Mouse (Mus musculus): Measurements from ENCODE around the gene Gdf3. TPM values are rescaled to one million over a fixed set of nuclear protein-coding genes. Genes with fewer than 3 reads are reported as not detected.

Gene Gdf3
- polyA plus RNA-seq, 1 experiment from 2014 or later = 0.06 TPM

DNA sequence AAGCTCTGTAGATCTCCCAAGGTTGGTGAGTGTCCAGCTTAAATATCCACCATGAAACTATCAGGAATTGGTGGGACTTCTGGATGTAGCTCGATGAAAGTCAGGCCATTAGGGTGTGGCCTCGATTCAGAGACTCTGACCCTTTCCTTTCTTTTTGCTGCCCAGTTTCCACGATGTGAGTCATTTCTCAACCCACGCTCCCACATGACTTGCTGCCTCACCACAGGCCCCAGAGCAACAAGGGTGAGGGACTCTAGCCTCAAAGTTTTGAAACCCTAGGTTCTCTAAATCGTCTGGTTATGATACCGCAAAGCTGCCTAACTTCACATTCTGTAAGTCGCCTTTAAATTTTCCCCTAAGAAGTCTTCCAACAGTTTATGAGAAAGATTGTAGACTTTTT lies 25.4 kb upstream of the Gdf3 start:
- Histone ChIP-seq H3K27me3 (replicated peaks; ENCODE audit: control insufficient read depth, insufficient read depth, low read length) (no peaks in the 10 kb centered on the region), H3K27ac (ENCODE audit: low read depth, low read length) (no peak overlapping the region), H3K36me3 (ENCODE audit: control insufficient read depth, insufficient read depth, low read length) (no peaks in the 10 kb centered on the region), H3K4me2 (ENCODE audit: low read length) (no peak overlapping the region), H3K4me1 (ENCODE audit: control insufficient read depth, insufficient read depth, low read depth, low read length) (no peaks in the 10 kb centered on the region), H3K9ac (ENCODE audit: low read depth, low read length) (no peak overlapping the region), H3K9me3 (ENCODE audit: control insufficient read depth, low read length) (no peaks in the 10 kb centered on the region), H3K4me3 (ENCODE audit: low read length) (no peak overlapping the region)
- WGBS = 86% methylated on average over 7 of the region's 7 CpGs
- no peak for ATAC-seq

GRCm38 (mm10) chr6:122633411-122633810 lies 23.5 kb upstream of the Gdf3 start:
- Histone ChIP-seq H3K4me2 (ENCODE audit: low read length) (no peak overlapping the region), H3K36me3 (ENCODE audit: control insufficient read depth, insufficient read depth, low read length) (no peaks in the 10 kb centered on the region), H3K9me3 (ENCODE audit: control insufficient read depth, low read length) (no peaks in the 10 kb centered on the region), H3K27me3 (replicated peaks; ENCODE audit: control insufficient read depth, insufficient read depth, low read length) (no peaks in the 10 kb centered on the region), H3K9ac (ENCODE audit: low read depth, low read length) (no peak overlapping the region), H3K4me3 (ENCODE audit: low read length) (no peak overlapping the region), H3K4me1 (ENCODE audit: control insufficient read depth, insufficient read depth, low read depth, low read length) (no peaks in the 10 kb centered on the region), H3K27ac (ENCODE audit: low read depth, low read length) (no peak overlapping the region)
- WGBS = 53% methylated on average over 9 of the region's 9 CpGs
- ATAC-seq = no peak

DNA sequence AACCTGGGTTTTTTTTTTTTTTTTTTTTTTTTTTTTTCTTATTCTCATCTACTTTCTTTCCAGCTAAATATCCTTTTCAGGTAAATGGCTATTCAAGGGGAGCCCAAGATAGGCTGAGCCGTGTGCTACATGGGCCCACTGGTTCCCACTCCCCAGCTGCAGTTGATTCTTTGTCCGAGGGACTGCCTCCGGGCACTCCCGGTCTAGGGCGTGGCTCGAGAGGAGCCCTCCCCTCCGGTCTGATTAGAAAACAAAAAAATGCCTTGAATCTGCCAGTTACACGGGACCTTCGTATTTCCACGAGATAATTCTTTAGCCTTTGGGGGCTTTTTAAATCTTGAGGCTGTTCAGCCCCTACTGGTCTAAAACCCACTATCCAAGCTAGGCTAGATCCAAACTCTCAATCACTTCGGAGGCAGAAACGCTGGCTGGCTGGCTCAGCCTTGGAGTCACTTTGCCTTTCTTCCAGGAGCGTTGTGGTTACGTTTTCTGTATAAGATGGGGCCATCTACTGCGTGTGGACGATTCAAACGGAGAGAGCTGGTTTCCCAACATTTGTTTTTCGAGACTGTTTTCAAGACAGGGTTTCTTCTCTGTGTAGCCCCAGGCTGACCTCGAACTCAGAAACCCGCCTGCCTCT lies 17.7 kb upstream of the Gdf3 start:
- Histone ChIP-seq H3K4me3 (ENCODE audit: low read length) (peak overlapping the region; percentile 15; the same call in 1 of the 2 replicates), H3K36me3 (ENCODE audit: control insufficient read depth, insufficient read depth, low read length) (no peaks in the 10 kb centered on the region), H3K9ac (ENCODE audit: low read depth, low read length) (no peak overlapping the region), H3K27me3 (replicated peaks; ENCODE audit: control insufficient read depth, insufficient read depth, low read length) (no peaks in the 10 kb centered on the region), H3K27ac (ENCODE audit: low read depth, low read length) (no peak overlapping the region), H3K4me1 (ENCODE audit: control insufficient read depth, insufficient read depth, low read depth, low read length) (no peaks in the 10 kb centered on the region), H3K4me2 (ENCODE audit: low read length) (peak overlapping the region; percentile 40), H3K9me3 (ENCODE audit: control insufficient read depth, low read length) (no peaks in the 10 kb centered on the region)
- WGBS = 47% methylated on average over 20 of the region's 20 CpGs
- no peak for ATAC-seq

- Histone ChIP-seq H3K36me3 (ENCODE audit: control insufficient read depth, insufficient read depth, low read length) (no peaks in the 10 kb centered on the region), H3K4me2 (ENCODE audit: low read length) (peak within 1 kb of the TSS; percentile 40; the same call in 1 of the 2 replicates), H3K27me3 (replicated peaks; ENCODE audit: control insufficient read depth, insufficient read depth, low read length) (no peaks in the 10 kb centered on the region), H3K4me1 (ENCODE audit: control insufficient read depth, insufficient read depth, low read depth, low read length) (no peaks in the 10 kb centered on the region), H3K9ac (ENCODE audit: low read depth, low read length) (no peak within 1 kb of the TSS), H3K9me3 (ENCODE audit: control insufficient read depth, low read length) (no peaks in the 10 kb centered on the region), H3K4me3 (ENCODE audit: low read length) (no peak within 1 kb of the TSS), H3K27ac (ENCODE audit: low read depth, low read length) (no peak within 1 kb of the TSS)
- ATAC-seq = no peak
- 93% methylated on average over 8 of the region's 8 CpGs for WGBS
Measured at GRCm38 (mm10) chr6:122626110-122626509, 16.2 kb upstream of the Gdf3 start, which contains the start of gene Dppa3. Dppa3 (plus strand) TSS chr6:122626410.

DNA sequence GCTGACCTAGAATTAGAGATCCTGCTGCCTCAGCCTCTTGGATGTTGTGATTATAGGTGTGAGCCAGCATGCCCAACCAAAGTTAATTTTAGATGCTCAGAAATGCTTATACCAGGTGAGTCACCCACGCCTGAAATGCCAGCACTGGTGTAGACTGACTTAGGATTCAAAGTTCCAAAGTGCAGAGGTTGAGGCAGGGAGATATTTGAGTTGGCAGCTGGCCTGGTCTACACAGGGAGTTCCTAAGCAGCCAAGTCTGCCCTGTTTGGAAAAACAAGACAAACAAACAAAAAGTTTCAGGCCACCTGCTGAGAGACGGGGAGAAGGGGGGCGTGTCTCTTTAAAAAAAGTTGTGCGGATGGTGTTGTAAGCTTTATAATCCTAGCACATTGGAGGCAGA lies 15.3 kb upstream of the Gdf3 start:
- H3K9me3 ChIP-seq (ENCODE audit: control insufficient read depth, low read length) = no peaks in the 10 kb centered on the region
- no peak overlapping the region for H3K4me3 ChIP-seq (ENCODE audit: low read length)
- WGBS = 84% methylated on average over 4 of the region's 4 CpGs
- no peak overlapping the region for H3K27ac ChIP-seq (ENCODE audit: low read depth, low read length)
- no peaks in the 10 kb centered on the region for H3K27me3 ChIP-seq (replicated peaks; ENCODE audit: control insufficient read depth, insufficient read depth, low read length)
- no peaks in the 10 kb centered on the region for H3K4me1 ChIP-seq (ENCODE audit: control insufficient read depth, insufficient read depth, low read depth, low read length)
- H3K4me2 ChIP-seq (ENCODE audit: low read length) = no peak overlapping the region
- no peak for ATAC-seq
- no peaks in the 10 kb centered on the region for H3K36me3 ChIP-seq (ENCODE audit: control insufficient read depth, insufficient read depth, low read length)
- H3K9ac ChIP-seq (ENCODE audit: low read depth, low read length) = no peak overlapping the region

GRCm38 (mm10) chr6:122624480-122624879 lies 14.6 kb upstream of the Gdf3 start:
- no peak overlapping the region for H3K27ac ChIP-seq (ENCODE audit: low read depth, low read length)
- WGBS = 21% methylated on average over 5 of the region's 5 CpGs
- H3K4me1 ChIP-seq (ENCODE audit: control insufficient read depth, insufficient read depth, low read depth, low read length) = no peaks in the 10 kb centered on the region

GRCm38 (mm10) chr6:122621066-122621465 lies 11.2 kb upstream of the Gdf3 start:
- Histone ChIP-seq H3K4me3 (ENCODE audit: low read length) (no peak overlapping the region), H3K9me3 (ENCODE audit: control insufficient read depth, low read length) (no peaks in the 10 kb centered on the region), H3K27ac (ENCODE audit: low read depth, low read length) (no peak overlapping the region), H3K4me2 (ENCODE audit: low read length) (no peak overlapping the region), H3K4me1 (ENCODE audit: control insufficient read depth, insufficient read depth, low read depth, low read length) (no peaks in the 10 kb centered on the region), H3K9ac (ENCODE audit: low read depth, low read length) (no peak overlapping the region), H3K27me3 (replicated peaks; ENCODE audit: control insufficient read depth, insufficient read depth, low read length) (no peaks in the 10 kb centered on the region), H3K36me3 (ENCODE audit: control insufficient read depth, insufficient read depth, low read length) (no peaks in the 10 kb centered on the region)
- WGBS = 96% methylated on average over 6 of the region's 6 CpGs
- no peak for ATAC-seq

More at GRCm38 (mm10) chr6:122624480-122624879, 14.6 kb upstream of the Gdf3 start:
- H3K27me3 ChIP-seq (replicated peaks; ENCODE audit: control insufficient read depth, insufficient read depth, low read length) = no peaks in the 10 kb centered on the region
- no peaks in the 10 kb centered on the region for H3K36me3 ChIP-seq (ENCODE audit: control insufficient read depth, insufficient read depth, low read length)
- H3K4me3 ChIP-seq (ENCODE audit: low read length) = no peak overlapping the region
- no peak overlapping the region for H3K9ac ChIP-seq (ENCODE audit: low read depth, low read length)
- no peak overlapping the region for H3K4me2 ChIP-seq (ENCODE audit: low read length)
- no peak for ATAC-seq
- H3K9me3 ChIP-seq (ENCODE audit: control insufficient read depth, low read length) = no peaks in the 10 kb centered on the region

GRCm38 (mm10) chr6:122616022-122616421 lies 6.1 kb upstream of the Gdf3 start:
- Histone ChIP-seq H3K36me3 (ENCODE audit: control insufficient read depth, insufficient read depth, low read length) (no peaks in the 10 kb centered on the region), H3K9me3 (ENCODE audit: control insufficient read depth, low read length) (no peaks in the 10 kb centered on the region), H3K27ac (ENCODE audit: low read depth, low read length) (no peak overlapping the region), H3K4me3 (ENCODE audit: low read length) (no peak overlapping the region), H3K9ac (ENCODE audit: low read depth, low read length) (no peak overlapping the region), H3K4me1 (ENCODE audit: control insufficient read depth, insufficient read depth, low read depth, low read length) (no peaks in the 10 kb centered on the region), H3K4me2 (ENCODE audit: low read length) (no peak overlapping the region), H3K27me3 (replicated peaks; ENCODE audit: control insufficient read depth, insufficient read depth, low read length) (no peaks in the 10 kb centered on the region)
- 70% methylated on average over 3 of the region's 3 CpGs for WGBS
- no peak for ATAC-seq

DNA sequence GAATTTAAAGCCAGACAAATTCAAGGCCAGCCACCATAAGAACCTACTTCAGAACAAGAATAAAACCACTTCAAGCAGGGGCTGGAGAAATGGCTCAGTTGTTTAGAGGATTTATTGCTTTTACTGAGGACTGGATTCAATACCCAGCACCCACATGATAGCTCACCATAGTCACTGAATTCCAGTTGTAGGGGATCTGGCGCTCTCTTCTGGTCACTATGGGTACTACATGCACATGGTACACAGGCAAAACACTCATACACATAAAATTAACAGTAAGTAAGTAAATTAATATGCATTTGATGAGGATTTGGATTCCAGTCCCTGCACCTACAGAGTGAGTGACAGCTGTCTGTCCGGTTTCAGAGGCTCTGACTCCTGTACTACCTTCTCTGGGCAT lies 4.2 kb upstream of the Gdf3 start:
- Histone ChIP-seq H3K4me2 (ENCODE audit: low read length) (no peak overlapping the region), H3K4me3 (ENCODE audit: low read length) (no peak overlapping the region), H3K36me3 (ENCODE audit: control insufficient read depth, insufficient read depth, low read length) (no peaks in the 10 kb centered on the region), H3K9me3 (ENCODE audit: control insufficient read depth, low read length) (no peaks in the 10 kb centered on the region), H3K9ac (ENCODE audit: low read depth, low read length) (no peak overlapping the region), H3K27ac (ENCODE audit: low read depth, low read length) (no peak overlapping the region), H3K27me3 (replicated peaks; ENCODE audit: control insufficient read depth, insufficient read depth, low read length) (no peaks in the 10 kb centered on the region), H3K4me1 (ENCODE audit: control insufficient read depth, insufficient read depth, low read depth, low read length) (no peaks in the 10 kb centered on the region)
- WGBS = 66% methylated on average over 2 of the region's 2 CpGs
- no peak for ATAC-seq
